Mouse (Mus musculus): Measurements from ENCODE around the gene Uqcc3.

- TF ChIP-seq CTCF (IDR thresholded peaks at IDR 0.05; ENCODE audit: borderline replicate concordance, extremely low read depth, insufficient read depth, insufficient read length) (no peak), POLR2A (IDR thresholded peaks at IDR 0.05; ENCODE audit: borderline replicate concordance, extremely low read depth, insufficient read depth, insufficient read length, poor library complexity, severe bottlenecking) (no peak)
These were observed 37.8 kb downstream of the Uqcc3 start for GRCm38 (mm10) chr19:8842961-8843360.
